Mouse (Mus musculus) lung, embryonic 14.5 days (tissue): ENCODE results near the gene Ccdc172. TPM values are rescaled to one million over a fixed set of nuclear protein-coding genes. Genes with fewer than 3 reads are reported as not detected.
A peak's percentile ranks its signal among the peaks of the same experiment; 100 is the strongest.

ENCODE experiments used
- ATAC-seq: fragments of 200-750 bp; cut with Nextera tagmentation; 2 replicates; pipeline ENCODE4 v1.8.0; 2017; ENCODE audit warnings: mild to moderate bottlenecking, moderate TSS enrichment, moderate library complexity; ENCODE audit not compliant: insufficient read depth
- DNase-seq: peaks from one replicate; pipeline ENCODE4 v3.0.0-alpha.2; 2015
- H3K27ac ChIP-seq: fragments of 300-500 bp; sonication (generic); 2 replicates; pipeline ENCODE4 v1.5.1; 2014; ENCODE audit warnings: low read depth, mild to moderate bottlenecking, moderate library complexity
- H3K27me3 ChIP-seq: fragments of 300-500 bp; sonication (generic); 2 replicates; pipeline ENCODE4 v1.6.1; 2014; ENCODE audit warnings: low read length, control low read depth; ENCODE audit not compliant: insufficient read depth
- H3K36me3 ChIP-seq: fragments of 300-500 bp; sonication (generic); 2 replicates; pipeline ENCODE4 v1.6.1; 2014; ENCODE audit warnings: control low read depth; ENCODE audit not compliant: insufficient read depth
- H3K4me1 ChIP-seq: fragments of 300-500 bp; sonication (generic); 2 replicates; pipeline ENCODE4 v1.6.1; 2014; ENCODE audit warnings: antibody characterized with exemption, control low read depth; ENCODE audit not compliant: insufficient read depth
- H3K4me2 ChIP-seq: fragments of 300-500 bp; sonication (generic); 2 replicates; pipeline ENCODE4 v1.6.1; 2014; ENCODE audit warnings: mild to moderate bottlenecking
- H3K4me3 ChIP-seq: fragments of 300-500 bp; sonication (generic); 2 replicates; pipeline ENCODE4 v1.5.1; 2014; ENCODE audit warnings: low read depth, low read length
- H3K9ac ChIP-seq: fragments of 300-500 bp; sonication (generic); 2 replicates; pipeline ENCODE4 v1.6.1; 2014
- H3K9me3 ChIP-seq: fragments of 300-500 bp; sonication (generic); 2 replicates; pipeline ENCODE4 v1.6.1; 2016; ENCODE audit warnings: low read depth, low read length, control low read depth
- CTCF ChIP-seq: IDR thresholded peaks from 2 replicates; pipeline ENCODE4 v1.5.1; 2016; ENCODE audit warnings: antibody characterized with exemption, low read depth
- WGBS: fragments of 180-500 bp; shearing (Covaris S2); extraction: QIAGEN DNeasy Blood & Tissue Kit; methylation state at CpG from one replicate; pipeline ENCODE4 v1.1.7; 2014; 5-methylcytosine and 5-hydroxymethylcytosine counted together
- polyA plus RNA-seq: library from polyadenylated mRNA; unstranded; fragments of >200 nt; fragmentation: Nextera tagmentation; extraction: Ambion mirVana; gene quantifications from 2 replicates; pipeline ENCODE4 v1.2.1, GENCODE M21; 2014

The Ccdc172 gene
- polyA plus RNA-seq, 1 experiment from 2014 or later: not detected

- Histone ChIP-seq H3K36me3 (no peaks in the 10 kb centered on the region), H3K9ac (no peak overlapping the region), H3K27me3 (peaks cover 9% of the 10 kb centered on the region; the same call in 1 of the 2 replicates), H3K27ac (no peak overlapping the region), H3K9me3 (no peaks in the 10 kb centered on the region), H3K4me1 (no peaks in the 10 kb centered on the region; the same call in 1 of the 2 replicates), H3K4me3 (no peak overlapping the region), H3K4me2 (no peak overlapping the region)
- ATAC-seq (peak; percentile 38), DNase-seq (peak; percentile 46)
- whole genome bisulfite sequencing: 33% methylated on average over 3 of the region's 3 CpGs
- no peak for TF ChIP-seq CTCF
These were observed 12.3 kb upstream of the Ccdc172 start for GRCm38 (mm10) chr19:58499420-58499966.

- H3K9ac ChIP-seq: no peak overlapping the region
- ATAC-seq: 0 out of 2 replicates have a peak, but pooled peaks have one; percentile 6
These were observed 11.7 kb upstream of the Ccdc172 start for GRCm38 (mm10) chr19:58500049-58500448.

DNA sequence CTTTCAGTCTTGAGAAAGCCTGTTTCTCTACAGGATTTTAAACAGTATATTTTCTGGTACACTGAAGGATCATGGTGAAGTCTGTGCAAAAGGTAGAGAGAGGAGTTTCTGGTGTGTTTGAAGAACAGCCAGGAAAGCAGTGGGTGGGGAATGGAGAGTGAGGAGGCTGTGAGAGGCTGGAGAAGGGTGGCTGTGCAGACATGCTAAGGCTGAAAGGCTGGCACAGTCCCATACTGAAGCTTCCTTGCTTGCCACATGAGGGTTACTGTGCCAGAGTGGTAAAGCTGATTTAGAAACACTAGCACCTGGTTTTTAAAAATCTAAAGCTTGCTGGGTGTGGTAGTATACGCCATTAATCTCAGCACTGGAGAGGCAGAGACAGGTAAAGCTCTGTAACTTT lies 9.9 kb downstream of the Ccdc172 start:
- Histone ChIP-seq H3K9me3 (no peaks in the 10 kb centered on the region), H3K27ac (no peak overlapping the region), H3K4me3 (no peak overlapping the region), H3K27me3 (no peaks in the 10 kb centered on the region), H3K4me2 (no peak overlapping the region), H3K4me1 (0 out of 2 replicates have a peak, but pooled peaks cover 8% of the 10 kb centered on the region), H3K9ac (no peak overlapping the region), H3K36me3 (no peaks in the 10 kb centered on the region)
- WGBS: 85% methylated on average over 1 of the region's 1 CpGs
- no peak for DNase-seq
- no peak for ATAC-seq
- no peak for TF ChIP-seq CTCF

More at GRCm38 (mm10) chr19:58500049-58500448, 11.7 kb upstream of the Ccdc172 start:
- Histone ChIP-seq H3K27me3 (peaks cover 5% of the 10 kb centered on the region; the same call in 1 of the 2 replicates), H3K36me3 (no peaks in the 10 kb centered on the region), H3K4me1 (no peaks in the 10 kb centered on the region), H3K27ac (no peak overlapping the region), H3K4me2 (no peak overlapping the region), H3K4me3 (no peak overlapping the region), H3K9me3 (no peaks in the 10 kb centered on the region)
- TF ChIP-seq CTCF: no peak
- 84% methylated on average over 2 of the region's 2 CpGs for WGBS
- DNase-seq: peak; percentile 21

DNA sequence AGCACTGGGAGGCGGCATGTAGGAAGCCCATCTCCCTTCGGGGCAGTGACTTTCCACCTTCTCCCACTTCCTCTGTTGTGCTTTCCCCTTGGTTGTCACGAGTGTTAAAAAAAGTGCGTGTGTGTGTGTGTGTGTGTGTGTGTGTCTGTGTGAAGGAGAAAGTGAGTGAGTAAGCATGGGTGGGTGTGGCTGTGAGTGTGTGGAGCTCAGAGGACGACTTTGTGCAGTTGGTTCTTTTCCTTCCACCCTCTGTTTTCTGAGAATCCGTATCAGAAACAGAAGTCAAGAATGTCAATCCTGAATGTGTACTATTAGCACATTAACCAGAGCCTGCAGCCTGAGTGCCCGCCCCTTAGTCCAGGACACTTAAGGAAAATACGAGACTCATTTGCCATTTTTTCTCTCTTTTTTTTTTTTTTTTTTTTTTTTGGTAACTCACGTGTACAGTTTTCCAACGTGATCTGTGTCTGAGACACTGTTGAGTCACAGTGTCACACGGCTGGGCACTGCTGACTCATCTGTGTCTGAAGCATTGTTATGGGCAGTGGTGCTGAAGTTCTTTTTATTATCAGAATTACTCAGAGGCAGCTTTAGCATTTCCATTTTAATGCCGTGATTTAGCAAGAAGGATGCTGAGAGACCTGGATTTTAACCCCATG lies 12.1 kb downstream of the Ccdc172 start:
- Histone ChIP-seq H3K4me1 (0 out of 2 replicates have a peak, but pooled peaks cover 8% of the 10 kb centered on the region), H3K9me3 (no peaks in the 10 kb centered on the region), H3K4me2 (no peak overlapping the region), H3K27me3 (no peaks in the 10 kb centered on the region), H3K4me3 (no peak overlapping the region), H3K9ac (no peak overlapping the region), H3K36me3 (no peaks in the 10 kb centered on the region), H3K27ac (no peak overlapping the region)
- peak; percentile 29 for DNase-seq
- ATAC-seq: no peak
- WGBS: 32% methylated on average over 12 of the region's 12 CpGs
- TF ChIP-seq CTCF: no peak

GRCm38 (mm10) chr19:58525457-58526239 lies 13.9 kb downstream of the Ccdc172 start:
- no peaks in the 10 kb centered on the region for H3K9me3 ChIP-seq
- H3K9ac ChIP-seq: no peak overlapping the region
- peak overlapping the region; percentile 51; the same call in 1 of the 2 replicates for H3K27ac ChIP-seq
- H3K27me3 ChIP-seq: no peaks in the 10 kb centered on the region
- TF ChIP-seq CTCF: no peak
- ATAC-seq: peak; percentile 93
- 19% methylated on average over 12 of the region's 12 CpGs for WGBS
- no peak overlapping the region for H3K4me3 ChIP-seq
- 0 out of 2 replicates have a peak, but pooled peaks cover 8% of the 10 kb centered on the region for H3K4me1 ChIP-seq
- DNase-seq: peak; percentile 92
- peak overlapping the region; percentile 24 for H3K4me2 ChIP-seq
- no peaks in the 10 kb centered on the region for H3K36me3 ChIP-seq

DNA sequence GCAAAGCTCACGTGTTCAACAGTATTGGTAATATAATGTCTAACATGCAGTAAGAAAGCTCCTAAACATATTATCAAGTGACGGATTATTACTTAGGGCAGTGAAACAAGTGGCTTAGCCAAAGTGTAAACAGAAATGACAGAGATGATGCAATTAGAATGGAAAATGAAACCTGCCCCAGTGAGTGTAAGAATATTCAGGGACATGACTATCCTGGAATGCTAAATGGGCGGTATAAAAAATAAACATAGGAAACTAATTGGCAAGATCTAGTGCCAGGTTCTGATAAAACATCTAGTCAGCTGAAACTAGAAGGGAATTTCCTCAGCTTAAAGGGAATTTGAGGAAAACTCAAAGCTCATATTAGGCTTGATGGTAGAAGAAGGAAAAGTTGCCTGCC lies 21.3 kb downstream of the Ccdc172 start:
- DNase-seq: no peak
- no peak for TF ChIP-seq CTCF
- ATAC-seq: no peak

DNA sequence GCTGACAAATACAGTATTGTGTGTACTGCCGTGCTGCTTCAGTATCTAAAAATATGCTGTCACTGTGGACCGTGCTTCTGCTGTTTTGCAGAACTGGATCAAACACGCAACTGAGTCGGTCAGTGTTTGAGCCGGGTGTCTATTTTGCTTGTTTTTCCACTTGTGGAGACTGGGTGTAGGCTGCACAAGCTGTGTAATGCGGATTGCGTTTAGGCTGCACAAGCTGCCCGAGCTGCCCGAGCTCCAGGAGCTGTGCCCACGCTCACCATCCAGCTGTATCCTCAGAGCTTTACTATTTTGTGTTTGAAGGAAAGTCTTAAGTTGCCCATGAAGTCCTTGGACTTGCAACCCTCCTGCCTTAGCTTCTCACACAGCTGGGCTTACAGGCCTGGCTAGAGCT lies 24.9 kb downstream of the Ccdc172 start:
- no peaks in the 10 kb centered on the region for H3K36me3 ChIP-seq
- 56% methylated on average over 10 of the region's 10 CpGs for WGBS
- H3K4me1 ChIP-seq: no peaks in the 10 kb centered on the region
- no peaks in the 10 kb centered on the region for H3K27me3 ChIP-seq
- H3K9ac ChIP-seq: no peak overlapping the region
- no peaks in the 10 kb centered on the region for H3K9me3 ChIP-seq
- ATAC-seq: no peak
- no peak overlapping the region for H3K4me3 ChIP-seq
- DNase-seq: no peak
- TF ChIP-seq CTCF: no peak
- H3K27ac ChIP-seq: no peak overlapping the region
- no peak overlapping the region for H3K4me2 ChIP-seq

More for the DNA sequence above, 21.3 kb downstream of the Ccdc172 start:
- H3K9ac ChIP-seq: no peak overlapping the region
- no peaks in the 10 kb centered on the region for H3K9me3 ChIP-seq
- no peaks in the 10 kb centered on the region for H3K36me3 ChIP-seq
- no peaks in the 10 kb centered on the region for H3K4me1 ChIP-seq
- WGBS: 49% methylated on average over 3 of the region's 3 CpGs
- no peaks in the 10 kb centered on the region for H3K27me3 ChIP-seq
- H3K4me3 ChIP-seq: no peak overlapping the region
- H3K4me2 ChIP-seq: no peak overlapping the region
- H3K27ac ChIP-seq: no peak overlapping the region
